Mouse (Mus musculus) c-Kit-negative CD71-positive TER-119-positive erythroid progenitor cells, embryonic 14.5 days (primary cell): ENCODE data around the gene Arhgap17.

Source experiments
- DNase-seq: peaks from one replicate; pipeline ENCODE4 v3.0.0-alpha.2; 2013; ENCODE audit warnings: low read depth, low spot score

Gene Arhgap17

DNA sequence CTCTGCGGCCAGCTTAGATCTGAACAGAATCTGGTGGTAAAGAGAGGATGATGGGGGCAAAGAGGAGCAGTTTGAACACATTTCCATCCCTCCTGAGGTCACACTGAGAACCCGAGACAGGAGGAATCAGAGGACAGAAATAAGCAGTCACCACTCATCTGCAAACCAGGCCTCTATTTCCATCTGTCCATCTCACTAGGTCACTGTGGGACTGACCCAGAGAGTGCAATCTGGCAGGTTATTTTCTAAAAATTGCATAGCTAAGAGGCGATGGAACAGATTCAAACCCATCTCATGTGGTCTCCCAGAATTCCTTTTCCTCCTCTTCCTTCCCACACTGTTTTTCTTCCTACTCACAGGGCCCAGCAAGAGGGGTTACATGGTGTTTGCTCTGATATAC lies 81.8 kb downstream of the Arhgap17 start:
- no peak for DNase-seq

DNA sequence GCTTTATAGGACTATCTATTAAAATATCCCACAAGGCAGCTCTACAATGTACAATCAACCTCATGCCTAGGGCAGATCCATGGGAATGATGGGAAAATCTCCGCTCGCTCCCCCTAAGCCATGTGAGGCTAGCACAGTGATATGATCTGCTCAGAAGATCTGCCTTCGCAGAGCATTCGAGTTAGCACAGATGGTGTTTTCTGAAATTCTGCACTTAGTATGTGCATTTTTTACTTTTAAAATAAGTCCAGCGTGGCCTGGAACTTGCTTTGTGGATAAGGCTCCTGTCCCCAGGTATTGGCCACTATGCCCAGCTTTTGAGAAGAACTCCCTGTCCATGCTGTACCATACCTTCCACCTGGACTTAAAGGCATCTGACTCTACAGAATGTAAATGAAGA lies 83.8 kb downstream of the Arhgap17 start:
- no peak for DNase-seq

DNA sequence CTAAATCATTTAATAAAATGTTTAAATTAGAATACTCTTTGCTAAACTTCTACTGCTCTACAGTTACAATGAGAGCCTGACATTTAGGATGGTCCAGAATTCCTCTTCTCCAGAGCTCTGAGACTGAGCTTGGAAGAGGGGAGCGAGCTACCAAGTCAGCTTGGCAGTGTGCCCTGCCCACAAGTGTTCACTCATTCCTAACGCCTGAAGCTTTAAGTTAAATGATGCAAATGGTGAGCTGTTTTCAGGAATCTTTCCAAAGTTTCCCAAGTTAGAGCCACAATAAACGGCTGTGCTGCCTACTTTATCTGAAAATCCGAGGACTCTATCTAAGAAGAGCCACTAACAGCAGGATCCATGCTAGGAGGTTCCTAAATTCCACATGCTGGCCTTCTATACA lies 85.9 kb downstream of the Arhgap17 start:
- no peak for DNase-seq

DNA sequence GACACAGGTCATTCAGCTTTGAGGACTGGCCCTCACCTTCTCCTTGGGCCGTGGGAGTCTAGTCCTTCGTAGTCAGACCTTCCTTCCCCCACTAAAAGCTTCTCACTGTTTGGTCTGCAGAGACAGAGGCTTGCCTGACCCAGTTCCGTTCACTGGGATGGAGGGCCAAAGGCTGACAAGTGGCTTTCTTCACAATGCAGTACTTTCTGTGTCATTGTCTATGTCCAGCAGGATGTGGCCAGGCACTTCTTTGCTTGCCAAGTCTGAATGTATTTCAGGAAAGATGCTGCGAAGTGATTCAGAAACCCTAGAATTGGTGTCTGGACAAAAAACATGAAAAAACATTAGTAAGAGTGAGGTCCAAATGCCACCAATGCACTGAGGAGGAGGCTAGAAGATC lies 89.9 kb downstream of the Arhgap17 start:
- no peak for DNase-seq

DNA sequence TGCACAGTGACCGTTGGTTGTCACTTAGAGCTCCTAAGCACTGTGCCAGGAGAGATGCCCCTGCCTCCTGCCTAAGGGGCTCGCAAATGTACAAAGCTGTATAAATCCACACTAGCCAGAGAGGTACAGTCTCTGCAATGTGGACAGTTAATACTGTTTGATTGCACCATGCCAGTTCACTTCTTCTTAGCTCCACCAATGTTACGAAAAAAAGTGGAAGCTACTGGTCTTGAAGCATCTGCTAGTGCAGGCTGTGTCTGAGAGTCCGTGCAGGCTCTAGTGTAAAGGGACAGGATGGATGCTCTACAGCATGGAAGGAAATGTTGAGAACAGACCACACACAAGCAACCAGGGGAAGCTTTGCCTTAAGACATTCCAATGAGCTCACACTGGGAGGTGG lies 93.1 kb downstream of the Arhgap17 start:
- DNase-seq = no peak

DNA sequence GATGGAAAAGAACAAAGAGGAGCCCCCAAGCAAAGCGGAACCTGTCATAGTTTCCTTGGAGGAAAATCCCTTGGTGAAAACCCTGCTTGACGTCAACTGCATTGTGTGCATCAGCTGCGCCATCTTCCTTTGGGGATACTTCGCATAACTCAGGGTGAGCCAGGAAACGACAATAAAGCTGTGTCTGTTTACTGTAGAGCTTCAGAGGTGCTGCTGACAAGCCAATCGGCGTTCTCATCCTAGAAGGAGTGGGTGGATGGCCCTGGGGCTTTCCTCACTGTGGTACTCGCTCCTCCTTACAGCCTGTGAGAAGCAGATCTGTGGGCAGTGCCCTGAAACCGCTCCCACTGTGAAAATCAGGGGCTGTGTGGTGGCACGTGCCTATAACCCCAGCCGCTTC lies 96.7 kb downstream of the Arhgap17 start:
- DNase-seq = no peak

DNA sequence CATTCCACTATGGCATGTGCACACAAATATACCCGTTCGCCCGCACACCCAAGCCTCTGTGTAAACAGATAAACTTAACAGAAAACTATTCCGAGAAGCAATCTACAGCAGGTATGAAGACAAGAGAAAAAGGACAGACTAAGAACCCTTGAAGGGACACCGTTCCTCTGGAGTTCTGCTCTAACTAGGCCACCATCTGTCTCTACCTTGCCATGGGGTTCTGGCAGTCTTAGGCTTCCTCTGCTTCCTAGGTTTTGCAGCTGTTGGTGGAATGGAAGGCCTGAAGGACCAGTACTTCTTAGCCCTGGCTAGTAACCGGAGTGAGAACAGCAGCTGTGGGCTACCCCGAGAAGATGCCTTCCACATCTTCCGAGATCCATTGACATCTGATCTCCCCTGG lies 111.6 kb downstream of the Arhgap17 start:
- DNase-seq = no peak

DNA sequence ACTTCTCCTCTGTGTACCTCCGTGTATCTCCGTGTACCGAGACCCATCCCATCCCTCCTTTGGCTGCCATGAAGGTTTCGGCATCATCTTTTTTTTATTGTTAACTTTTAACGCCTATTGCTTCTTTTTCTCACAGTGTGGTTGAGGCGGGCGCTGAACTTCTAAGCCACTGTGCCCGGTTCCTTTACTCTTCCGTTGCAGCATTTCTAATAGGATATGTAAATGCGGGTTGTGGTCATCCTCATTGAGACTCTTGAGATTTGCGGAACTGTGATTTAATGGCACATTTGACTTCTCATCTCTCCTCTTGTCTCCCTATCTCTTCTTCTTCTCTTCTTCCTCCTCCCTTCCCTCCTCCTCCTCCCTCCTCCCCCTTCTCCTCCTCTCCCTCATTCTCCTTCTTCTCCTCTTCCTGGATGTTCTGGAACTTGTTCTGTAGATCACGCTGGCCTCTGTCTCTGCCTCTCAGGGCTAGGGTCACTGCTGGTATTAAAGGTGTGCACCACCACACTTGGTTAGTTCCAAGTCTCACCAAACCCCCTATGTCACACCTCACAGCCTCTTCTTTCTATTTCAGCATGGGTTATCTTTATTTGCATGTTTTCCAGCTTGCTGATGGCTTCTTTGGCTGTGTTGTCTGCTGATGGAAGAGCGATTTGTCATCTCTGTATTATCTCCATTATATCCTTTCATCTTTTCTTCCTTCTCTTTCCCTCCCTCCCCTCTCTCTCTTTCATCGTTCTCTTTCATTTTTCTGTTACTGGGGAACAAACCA lies 115.3 kb downstream of the Arhgap17 start:
- no peak for DNase-seq

DNA sequence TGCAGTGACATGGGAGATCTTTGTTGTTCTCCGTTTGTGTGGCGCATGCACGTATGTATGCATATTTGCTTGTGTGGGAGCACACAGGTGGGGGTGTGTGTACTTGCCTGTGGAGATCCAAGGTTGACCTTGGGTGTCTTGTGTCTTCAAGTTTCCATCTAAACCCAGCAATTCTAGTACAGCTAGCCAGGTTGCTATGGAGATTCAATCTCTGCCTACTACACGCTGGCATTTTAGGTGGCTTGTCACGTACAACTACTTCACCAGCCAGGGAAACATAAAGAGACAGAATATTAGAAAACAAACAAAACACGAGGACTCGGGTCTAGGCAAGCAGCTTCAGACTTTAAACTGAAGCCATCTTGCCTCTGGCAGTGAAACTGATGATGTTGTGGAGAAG lies 116.3 kb downstream of the Arhgap17 start:
- DNase-seq = no peak

DNA sequence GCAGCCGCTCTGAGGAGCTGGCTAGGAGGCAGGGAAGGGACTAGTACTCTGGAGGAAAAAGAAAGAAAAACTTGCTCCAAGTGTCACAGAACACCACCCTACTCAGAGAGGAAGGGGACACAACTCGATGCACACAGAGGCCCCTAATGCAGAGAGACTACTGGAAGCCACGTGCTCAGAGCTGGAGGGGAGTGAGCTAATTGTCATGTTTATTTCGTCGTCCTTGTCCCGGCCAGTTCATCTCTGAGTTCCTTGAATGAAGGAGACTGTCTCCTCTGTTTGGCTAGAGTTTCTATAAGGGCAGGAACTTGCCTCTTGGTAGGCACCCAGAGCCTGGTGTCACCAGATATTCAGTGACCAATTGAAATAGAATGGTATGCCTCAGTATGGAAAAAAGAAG lies 118.4 kb downstream of the Arhgap17 start:
- DNase-seq = no peak

DNA sequence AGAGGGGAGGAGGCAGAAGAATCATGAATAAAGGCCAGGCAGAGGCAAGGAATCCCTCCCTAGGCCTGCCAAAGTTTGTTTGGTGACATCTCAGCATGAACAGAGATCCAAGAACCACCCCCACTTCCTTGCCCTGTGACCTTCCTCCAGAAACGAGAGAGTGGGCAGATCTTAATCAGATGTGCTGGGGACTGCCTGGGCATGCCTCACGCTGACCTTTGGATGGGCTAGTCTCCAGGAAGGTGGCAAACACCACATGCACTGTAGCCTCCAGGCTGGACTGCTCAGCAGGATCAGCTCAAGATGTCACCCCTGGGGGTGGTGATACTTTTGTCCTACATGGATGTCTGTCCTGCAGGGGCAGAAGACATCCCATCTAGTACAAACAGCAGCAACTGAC lies 121.5 kb downstream of the Arhgap17 start:
- no peak for DNase-seq

DNA sequence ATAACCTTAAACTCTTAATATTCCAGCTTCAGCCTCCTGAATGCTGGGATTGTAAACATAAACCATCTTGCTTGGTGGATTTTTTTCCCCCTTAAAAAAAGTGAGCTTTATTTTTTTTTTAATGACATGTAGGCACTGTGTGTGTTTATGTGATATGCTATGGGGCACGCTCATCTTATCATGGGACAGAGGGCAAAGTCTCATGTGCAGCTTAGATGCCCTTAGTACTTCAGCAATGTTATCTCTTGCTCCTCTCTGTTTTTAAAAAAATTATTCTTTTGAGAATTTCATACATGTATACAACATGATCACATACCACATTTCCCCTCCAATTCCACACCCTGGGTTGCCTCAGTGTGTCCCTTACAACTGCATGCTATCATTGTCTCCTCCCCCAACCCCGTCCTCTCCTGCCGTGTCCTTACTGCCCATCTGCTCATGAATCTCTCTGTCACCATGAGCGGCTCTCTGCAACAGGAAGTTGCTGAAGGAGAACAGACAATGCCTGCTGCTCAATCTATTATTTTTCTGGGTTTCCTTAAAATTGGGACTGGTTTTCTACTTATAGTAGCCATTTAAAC lies 123.1 kb downstream of the Arhgap17 start:
- no peak for DNase-seq

DNA sequence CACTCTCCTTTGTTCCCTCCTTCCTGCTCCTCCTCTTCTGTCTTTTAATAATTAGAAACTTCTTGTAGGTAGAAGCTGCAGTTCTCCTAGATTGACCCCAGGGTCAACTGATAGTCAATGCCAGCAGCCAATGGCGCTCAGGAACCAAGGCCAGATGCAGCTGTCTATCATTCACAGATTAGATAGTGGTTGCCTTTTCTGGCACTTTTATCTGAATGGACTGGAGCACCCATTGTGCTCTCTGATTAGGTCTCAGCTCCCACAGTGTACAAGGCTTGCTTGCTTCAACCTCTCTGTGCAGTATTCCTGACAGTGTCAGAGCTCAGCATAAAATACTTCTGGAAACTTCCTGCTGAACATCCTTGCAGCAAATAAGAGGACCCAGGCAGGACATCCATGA lies 124.9 kb downstream of the Arhgap17 start:
- no peak for DNase-seq

DNA sequence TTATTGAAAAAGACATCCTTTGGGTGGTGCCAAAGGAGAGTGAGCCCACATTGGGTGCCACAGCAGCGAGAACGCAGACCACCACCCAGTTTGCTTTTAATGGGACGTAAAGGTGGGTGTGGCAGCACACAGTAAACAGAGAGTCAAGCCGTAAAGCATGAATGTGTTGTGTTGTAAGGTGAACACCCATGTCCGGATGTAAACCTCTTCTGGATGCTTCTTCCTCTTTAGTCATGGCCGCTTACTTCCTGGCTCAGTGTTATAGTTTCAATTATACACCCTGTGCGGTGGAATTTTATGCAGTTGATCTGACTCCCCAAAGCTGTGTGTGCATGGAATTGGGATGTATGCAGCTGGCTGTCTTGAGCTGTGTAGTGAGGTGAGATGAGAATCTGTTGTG lies 127.5 kb downstream of the Arhgap17 start:
- no peak for DNase-seq

DNA sequence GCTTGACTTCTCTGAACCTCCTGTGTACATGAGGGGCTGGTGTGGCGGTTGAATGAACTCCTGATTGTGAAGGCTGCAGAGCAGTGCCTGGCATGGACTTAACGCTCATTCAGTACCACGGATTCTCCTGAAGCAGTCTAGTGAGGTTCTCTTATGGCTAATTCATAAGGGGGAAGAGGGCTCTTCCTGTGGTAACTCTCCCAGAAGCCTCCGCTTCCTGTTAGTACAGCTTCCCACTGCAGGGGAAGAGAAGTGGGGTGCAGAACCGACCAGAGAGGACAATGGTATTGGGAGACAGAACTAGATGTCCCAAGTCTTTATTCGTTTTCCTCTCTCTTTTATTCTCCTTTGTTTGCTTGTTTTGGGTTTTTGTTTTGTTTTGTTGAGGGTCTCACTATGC lies 129.7 kb downstream of the Arhgap17 start:
- no peak for DNase-seq

DNA sequence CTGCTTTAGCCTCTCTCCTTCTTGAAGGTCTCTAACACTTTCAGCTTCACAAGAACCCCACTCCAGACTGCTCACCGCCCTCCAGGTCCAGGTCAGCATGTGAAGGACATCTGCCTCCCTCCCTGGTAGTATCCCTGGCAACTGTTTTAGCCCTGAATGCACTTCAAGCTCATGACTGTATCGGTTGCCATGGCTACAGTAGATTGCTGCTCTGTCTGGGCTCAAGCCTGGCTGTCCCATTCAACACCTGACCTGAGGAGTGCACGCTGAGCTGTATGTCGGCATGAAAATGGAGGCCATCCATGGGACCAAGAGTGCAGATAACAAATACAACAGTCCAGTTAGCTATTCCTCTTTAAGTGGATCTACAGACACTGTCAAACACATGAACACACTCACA lies 131.1 kb downstream of the Arhgap17 start:
- DNase-seq = no peak

DNA sequence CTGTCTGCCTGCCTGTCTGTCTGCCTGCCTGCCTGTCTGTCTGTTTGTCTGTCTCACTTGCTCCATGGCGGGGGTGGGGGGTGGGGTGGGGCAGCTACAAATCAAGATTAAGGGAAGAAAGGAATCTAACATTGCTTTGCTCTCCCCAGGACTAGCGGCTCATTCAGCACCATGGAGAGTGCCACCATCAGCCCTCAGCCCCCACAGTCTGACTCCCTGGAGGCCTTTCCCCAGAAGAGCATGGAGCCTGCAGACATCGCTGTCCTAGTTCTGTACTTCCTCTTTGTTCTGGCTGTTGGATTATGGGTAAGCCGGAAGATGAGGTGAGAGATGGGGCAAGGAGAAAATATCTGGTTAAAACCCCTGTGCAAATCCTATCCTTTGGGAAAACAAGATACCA lies 134.3 kb downstream of the Arhgap17 start:
- no peak for DNase-seq
